In genomic region chr5:24730488-24730871, GRCm38 (mm10) we compare ENCODE assay signal across 10 mouse cellular contexts. TPM values are rescaled to one million over a fixed set of nuclear protein-coding genes. Genes with fewer than 3 reads are reported as not detected.
DNase-seq lines count a peak whose midpoint lies in the region; ATAC-seq and TF ChIP-seq lines count a peak whose summit lies in the region.
"Had no signal": no experiment of that assay in that cellular context is flagged by ENCODE, and none has a peak within 500 bp of the region (broad histone marks: within the 10 kb centered on the region; RNA-seq: fewer than 3 reads in every experiment).

Wdr86 (minus strand) TSS chr5:24730727.

- ATAC-seq in embryonic facial prominence, embryonic 14.5 days (ENCODE audit: low read depth): peak; percentile 66
- no peak for ATAC-seq in neural tube, embryonic 13.5 days (ENCODE audit: low read depth)
- ATAC-seq: Patski had no signal

- peaks cover 7% of the 10 kb centered on the region; the same call in 1 of the 2 replicates for H3K36me3 ChIP-seq in embryonic facial prominence, embryonic 14.5 days (ENCODE audit: control insufficient read depth, insufficient read depth, low read length)
- H3K36me3 ChIP-seq in neural tube, embryonic 13.5 days: no peaks in the 10 kb centered on the region

- no peaks in the 10 kb centered on the region for H3K27me3 ChIP-seq in embryonic facial prominence, embryonic 14.5 days (replicated peaks; ENCODE audit: control insufficient read depth, insufficient read depth, low read length)
- peaks cover 44% of the 10 kb centered on the region for H3K27me3 ChIP-seq in neural tube, embryonic 13.5 days
- H3K27me3 ChIP-seq: Patski had no signal

- WGBS in embryonic facial prominence, embryonic 14.5 days: 0% methylated on average over 23 of the region's 23 CpGs
- under 1% methylated on average over 23 of the region's 23 CpGs for WGBS in neural tube, embryonic 13.5 days

- no peak within 1 kb of the TSS for H3K27ac ChIP-seq in layer of hippocampus, adult 2 months
- peak within 1 kb of the TSS; percentile 86 for H3K27ac ChIP-seq in embryonic facial prominence, embryonic 14.5 days (replicated peaks; ENCODE audit: low read depth, low read length)
- no peak within 1 kb of the TSS for H3K27ac ChIP-seq in neural tube, embryonic 13.5 days (replicated peaks)
- H3K27ac ChIP-seq: macrophage had no signal

- H3K4me1 ChIP-seq in embryonic facial prominence, embryonic 14.5 days (ENCODE audit: control insufficient read depth, insufficient read depth, low read length): peaks cover 31% of the 10 kb centered on the region
- peaks cover 39% of the 10 kb centered on the region for H3K4me1 ChIP-seq in neural tube, embryonic 13.5 days (replicated peaks)

- H3K4me2 ChIP-seq in embryonic facial prominence, embryonic 14.5 days (ENCODE audit: low read depth, low read length): peak within 1 kb of the TSS; percentile 81
- H3K4me2 ChIP-seq in neural tube, embryonic 13.5 days: peak within 1 kb of the TSS; percentile 62

- H3K9me3 ChIP-seq in embryonic facial prominence, embryonic 14.5 days (ENCODE audit: control insufficient read depth, low read length): no peaks in the 10 kb centered on the region
- H3K9me3 ChIP-seq in neural tube, embryonic 13.5 days: no peaks in the 10 kb centered on the region

- peak within 1 kb of the TSS; percentile 81 for H3K9ac ChIP-seq in embryonic facial prominence, embryonic 14.5 days (ENCODE audit: low read depth, low read length)
- H3K9ac ChIP-seq in neural tube, embryonic 13.5 days: peak within 1 kb of the TSS; percentile 66

- no peak for DNase-seq in layer of hippocampus, adult 2 months (ENCODE audit: low spot score in 2 of 2)
- no peak for DNase-seq in layer of hippocampus, adult 9-10 months (ENCODE audit: low spot score)
- DNase-seq in embryonic facial prominence, embryonic 14.5 days (ENCODE audit: low spot score): peak; percentile 82
- DNase-seq in kidney, postnatal 14 days: peak; percentile 47
- no peak for DNase-seq in layer of hippocampus, adult 18-20 months (ENCODE audit: low spot score in 2 of 2)
- no peak for DNase-seq in cerebellum, postnatal 36 days
- no peak for DNase-seq in ovary, postnatal 36 days (ENCODE audit: low spot score)

- no peak for TF ChIP-seq CTCF in layer of hippocampus, adult 2 months (conservative IDR thresholded peaks at IDR 0.05)

- peak within 1 kb of the TSS; percentile 39 for H3K4me3 ChIP-seq in layer of hippocampus, adult 2 months
- peak within 1 kb of the TSS; percentile 64 for H3K4me3 ChIP-seq in embryonic facial prominence, embryonic 14.5 days (ENCODE audit: low read depth, low read length)
- H3K4me3 ChIP-seq in neural tube, embryonic 13.5 days: peak within 1 kb of the TSS; percentile 41

RNA-seq across cellular contexts. Expression of gene Wdr86, which starts in this region (rescaled TPM):
- 1 to 10 TPM in 1 of 2 experiments, under 1 TPM in 1; 0.44 to 1.4 TPM for total RNA-seq in layer of hippocampus, adult 2 months (2021)
- 21.8 and 31.1 TPM in 2 replicates for polyA plus RNA-seq in embryonic facial prominence, embryonic 14.5 days (2014; fragmentation: Nextera tagmentation; extraction: Ambion mirVana)
- 5.8 and 7.6 TPM in 2 replicates for polyA plus RNA-seq in neural tube, embryonic 13.5 days (2015; fragmentation: Nextera tagmentation; extraction: Ambion mirVana)
- total RNA-seq in layer of hippocampus, adult 18-20 months (2021): under 1 TPM; 0.33 to 0.62 TPM
- polyA plus RNA-seq: macrophage, Patski had no signal

Comparison
In these comparisons a context has a peak if more than half of its experiments do, and no peak if none do; other contexts are left out.
1. DNase-seq: peak in embryonic facial prominence, embryonic 14.5 days (single experiment) and kidney, postnatal 14 days (single experiment); none in layer of hippocampus, adult 2 months (0 of 2), layer of hippocampus, adult 9-10 months (single experiment), layer of hippocampus, adult 18-20 months (0 of 2), cerebellum, postnatal 36 days (0 of 2) and ovary, postnatal 36 days (single experiment).
2. Peak in every context shown above with its lines, with median percentiles within 50 percentile points of each other: H3K4me3 ChIP-seq.